Mouse (Mus musculus): ENCODE measurements around the gene Ece1. TPM values are rescaled to one million over a fixed set of nuclear protein-coding genes. Genes with fewer than 3 reads are reported as not detected.
A peak's percentile ranks its signal among the peaks of the same experiment; 100 is the strongest.

The Ece1 gene
- polyA plus RNA-seq, 1 experiment from 2014 or later = 35.2 TPM

- no peak overlapping the region for H3K9ac ChIP-seq (ENCODE audit: low read length)
- no peaks in the 10 kb centered on the region for H3K36me3 ChIP-seq (ENCODE audit: control insufficient read depth, insufficient read depth, low read length)
- H3K4me2 ChIP-seq (ENCODE audit: low read depth, low read length, severe bottlenecking) = no peak overlapping the region
- H3K4me1 ChIP-seq (replicated peaks; ENCODE audit: control insufficient read depth, insufficient read depth, low read length) = peaks cover 9% of the 10 kb centered on the region; the same call in 1 of the 2 replicates
- 84% methylated on average over 4 of the region's 4 CpGs for WGBS
- H3K27me3 ChIP-seq (ENCODE audit: control insufficient read depth, insufficient read depth, low read length) = no peaks in the 10 kb centered on the region; the same call in 1 of the 2 replicates
- H3K9me3 ChIP-seq (ENCODE audit: control insufficient read depth, low read length) = no peaks in the 10 kb centered on the region
- no peak for ATAC-seq (replicated peaks; ENCODE audit: low FRiP score)
- DNase-seq (ENCODE audit: low spot score) = no peak
- H3K4me3 ChIP-seq (ENCODE audit: low read depth, low read length) = no peak overlapping the region
- H3K27ac ChIP-seq (ENCODE audit: low read depth, low read length) = no peak overlapping the region
Observed at GRCm38 (mm10) chr4:137908915-137909314, 46.9 kb downstream of the Ece1 start.

- no peaks in the 10 kb centered on the region for H3K9me3 ChIP-seq (ENCODE audit: control insufficient read depth, low read length)
- H3K4me1 ChIP-seq (replicated peaks; ENCODE audit: control insufficient read depth, insufficient read depth, low read length) = peaks cover 10% of the 10 kb centered on the region; the same call in 1 of the 2 replicates
- H3K27me3 ChIP-seq (ENCODE audit: control insufficient read depth, insufficient read depth, low read length) = peaks cover 3% of the 10 kb centered on the region; the same call in 1 of the 2 replicates
- DNase-seq (ENCODE audit: low spot score) (no peak), ATAC-seq (replicated peaks; ENCODE audit: low FRiP score) (no peak)
- H3K36me3 ChIP-seq (ENCODE audit: control insufficient read depth, insufficient read depth, low read length) = no peaks in the 10 kb centered on the region
- H3K4me2 ChIP-seq (ENCODE audit: low read depth, low read length, severe bottlenecking) = no peak overlapping the region
- no peak overlapping the region for H3K9ac ChIP-seq (ENCODE audit: low read length)
- H3K4me3 ChIP-seq (ENCODE audit: low read depth, low read length) = no peak overlapping the region
- H3K27ac ChIP-seq (ENCODE audit: low read depth, low read length) = no peak overlapping the region
- WGBS = 72% methylated on average over 4 of the region's 4 CpGs
Observed at GRCm38 (mm10) chr4:137909471-137909870, 47.4 kb downstream of the Ece1 start.

- Histone ChIP-seq H3K27me3 (ENCODE audit: control insufficient read depth, insufficient read depth, low read length) (peaks cover 3% of the 10 kb centered on the region; the same call in 1 of the 2 replicates), H3K9ac (ENCODE audit: low read length) (no peak overlapping the region), H3K4me1 (replicated peaks; ENCODE audit: control insufficient read depth, insufficient read depth, low read length) (peaks cover 10% of the 10 kb centered on the region; the same call in 1 of the 2 replicates), H3K4me3 (ENCODE audit: low read depth, low read length) (no peak overlapping the region), H3K36me3 (ENCODE audit: control insufficient read depth, insufficient read depth, low read length) (no peaks in the 10 kb centered on the region), H3K4me2 (ENCODE audit: low read depth, low read length, severe bottlenecking) (no peak overlapping the region), H3K27ac (ENCODE audit: low read depth, low read length) (no peak overlapping the region), H3K9me3 (ENCODE audit: control insufficient read depth, low read length) (no peaks in the 10 kb centered on the region)
- DNase-seq (ENCODE audit: low spot score) (no peak), ATAC-seq (replicated peaks; ENCODE audit: low FRiP score) (no peak)
- WGBS = 96% methylated on average over 5 of the region's 5 CpGs
Observed at GRCm38 (mm10) chr4:137910382-137911009, 48.5 kb downstream of the Ece1 start.

- 94% methylated on average over 8 of the region's 8 CpGs for WGBS
- ATAC-seq (replicated peaks; ENCODE audit: low FRiP score) (no peak), DNase-seq (ENCODE audit: low spot score) (no peak)
- H3K4me1 ChIP-seq (replicated peaks; ENCODE audit: control insufficient read depth, insufficient read depth, low read length) = peaks cover 10% of the 10 kb centered on the region; the same call in 1 of the 2 replicates
- H3K9ac ChIP-seq (ENCODE audit: low read length) = no peak overlapping the region
- H3K27ac ChIP-seq (ENCODE audit: low read depth, low read length) = no peak overlapping the region
- H3K4me2 ChIP-seq (ENCODE audit: low read depth, low read length, severe bottlenecking) = no peak overlapping the region
- H3K36me3 ChIP-seq (ENCODE audit: control insufficient read depth, insufficient read depth, low read length) = no peaks in the 10 kb centered on the region
- no peak overlapping the region for H3K4me3 ChIP-seq (ENCODE audit: low read depth, low read length)
- peaks cover 3% of the 10 kb centered on the region; the same call in 1 of the 2 replicates for H3K27me3 ChIP-seq (ENCODE audit: control insufficient read depth, insufficient read depth, low read length)
- H3K9me3 ChIP-seq (ENCODE audit: control insufficient read depth, low read length) = no peaks in the 10 kb centered on the region
Observed at GRCm38 (mm10) chr4:137911657-137912056, 49.6 kb downstream of the Ece1 start.

- Histone ChIP-seq H3K27ac (ENCODE audit: low read depth, low read length) (no peak overlapping the region), H3K4me3 (ENCODE audit: low read depth, low read length) (peak overlapping the region; percentile 38; the same call in 1 of the 2 replicates), H3K36me3 (ENCODE audit: control insufficient read depth, insufficient read depth, low read length) (no peaks in the 10 kb centered on the region), H3K4me2 (ENCODE audit: low read depth, low read length, severe bottlenecking) (peak overlapping the region; percentile 96), H3K9me3 (ENCODE audit: control insufficient read depth, low read length) (no peaks in the 10 kb centered on the region), H3K4me1 (replicated peaks; ENCODE audit: control insufficient read depth, insufficient read depth, low read length) (peaks cover 13% of the 10 kb centered on the region; the same call in 1 of the 2 replicates), H3K9ac (ENCODE audit: low read length) (peak overlapping the region; percentile 43), H3K27me3 (ENCODE audit: control insufficient read depth, insufficient read depth, low read length) (peaks cover 3% of the 10 kb centered on the region; the same call in 1 of the 2 replicates)
- no peak for DNase-seq (ENCODE audit: low spot score)
- no peak for ATAC-seq (replicated peaks; ENCODE audit: low FRiP score)
- 64% methylated on average over 12 of the region's 13 CpGs for WGBS
Observed at GRCm38 (mm10) chr4:137912768-137913305, 50.8 kb downstream of the Ece1 start.

GRCm38 (mm10) chr4:137913321-137914057, 51.5 kb downstream of the Ece1 start:
- ATAC-seq (replicated peaks; ENCODE audit: low FRiP score) = peak; percentile 71
- 1% methylated on average over 54 of the region's 54 CpGs for WGBS
- Histone ChIP-seq H3K4me1 (replicated peaks; ENCODE audit: control insufficient read depth, insufficient read depth, low read length) (peaks cover 13% of the 10 kb centered on the region; the same call in 1 of the 2 replicates), H3K4me3 (ENCODE audit: low read depth, low read length) (peak overlapping the region; percentile 38), H3K36me3 (ENCODE audit: control insufficient read depth, insufficient read depth, low read length) (no peaks in the 10 kb centered on the region), H3K9me3 (ENCODE audit: control insufficient read depth, low read length) (no peaks in the 10 kb centered on the region), H3K27me3 (ENCODE audit: control insufficient read depth, insufficient read depth, low read length) (peaks cover 3% of the 10 kb centered on the region; the same call in 1 of the 2 replicates), H3K27ac (ENCODE audit: low read depth, low read length) (no peak overlapping the region), H3K4me2 (ENCODE audit: low read depth, low read length, severe bottlenecking) (peak overlapping the region; percentile 96), H3K9ac (ENCODE audit: low read length) (peak overlapping the region; percentile 43)
- peak; percentile 89 for DNase-seq (ENCODE audit: low spot score)

- Histone ChIP-seq H3K27me3 (ENCODE audit: control insufficient read depth, insufficient read depth, low read length) (peaks cover 5% of the 10 kb centered on the region; the same call in 1 of the 2 replicates), H3K9me3 (ENCODE audit: control insufficient read depth, low read length) (no peaks in the 10 kb centered on the region), H3K36me3 (ENCODE audit: control insufficient read depth, insufficient read depth, low read length) (no peaks in the 10 kb centered on the region), H3K4me1 (replicated peaks; ENCODE audit: control insufficient read depth, insufficient read depth, low read length) (peaks cover 26% of the 10 kb centered on the region), H3K9ac (ENCODE audit: low read length) (no peak overlapping the region), H3K4me3 (ENCODE audit: low read depth, low read length) (no peak overlapping the region), H3K4me2 (ENCODE audit: low read depth, low read length, severe bottlenecking) (no peak overlapping the region), H3K27ac (ENCODE audit: low read depth, low read length) (no peak overlapping the region)
- DNase-seq (ENCODE audit: low spot score) = no peak
- 65% methylated on average over 6 of the region's 6 CpGs for WGBS
- ATAC-seq (replicated peaks; ENCODE audit: low FRiP score) = no peak
Observed at GRCm38 (mm10) chr4:137917591-137917990, 55.6 kb downstream of the Ece1 start.

- WGBS = 68% methylated on average over 9 of the region's 9 CpGs
- DNase-seq (ENCODE audit: low spot score) (no peak), ATAC-seq (replicated peaks; ENCODE audit: low FRiP score) (no peak)
- Histone ChIP-seq H3K4me1 (replicated peaks; ENCODE audit: control insufficient read depth, insufficient read depth, low read length) (peaks cover 21% of the 10 kb centered on the region), H3K27ac (ENCODE audit: low read depth, low read length) (no peak overlapping the region), H3K9ac (ENCODE audit: low read length) (no peak overlapping the region), H3K9me3 (ENCODE audit: control insufficient read depth, low read length) (no peaks in the 10 kb centered on the region), H3K27me3 (ENCODE audit: control insufficient read depth, insufficient read depth, low read length) (peaks cover 5% of the 10 kb centered on the region; the same call in 1 of the 2 replicates), H3K36me3 (ENCODE audit: control insufficient read depth, insufficient read depth, low read length) (no peaks in the 10 kb centered on the region), H3K4me3 (ENCODE audit: low read depth, low read length) (no peak overlapping the region), H3K4me2 (ENCODE audit: low read depth, low read length, severe bottlenecking) (no peak overlapping the region)
Observed at GRCm38 (mm10) chr4:137918559-137918958, 56.5 kb downstream of the Ece1 start.

Data from forebrain, embryonic 11.5 days (tissue).